Mouse (Mus musculus) testis, adult 2 months (tissue): Measurements from ENCODE around the gene Ush1g.

ENCODE experiments used
- CTCF ChIP-seq: fragments of 200-500 bp; IDR thresholded peaks from 2 replicates; pipeline ENCODE4 v1.5.1; 2012; ENCODE audit warnings: low read depth, mild to moderate bottlenecking, inconsistent platforms, low read length, moderate library complexity; ENCODE audit not compliant: control insufficient read depth, insufficient read depth, insufficient replicate concordance
- POLR2A ChIP-seq: fragments of 200-500 bp; IDR thresholded peaks from 2 replicates; pipeline ENCODE4 v1.6.1; 2012; ENCODE audit warnings: low read depth, mild to moderate bottlenecking, inconsistent platforms, low read length, moderate library complexity; ENCODE audit not compliant: control insufficient read depth

DNA sequence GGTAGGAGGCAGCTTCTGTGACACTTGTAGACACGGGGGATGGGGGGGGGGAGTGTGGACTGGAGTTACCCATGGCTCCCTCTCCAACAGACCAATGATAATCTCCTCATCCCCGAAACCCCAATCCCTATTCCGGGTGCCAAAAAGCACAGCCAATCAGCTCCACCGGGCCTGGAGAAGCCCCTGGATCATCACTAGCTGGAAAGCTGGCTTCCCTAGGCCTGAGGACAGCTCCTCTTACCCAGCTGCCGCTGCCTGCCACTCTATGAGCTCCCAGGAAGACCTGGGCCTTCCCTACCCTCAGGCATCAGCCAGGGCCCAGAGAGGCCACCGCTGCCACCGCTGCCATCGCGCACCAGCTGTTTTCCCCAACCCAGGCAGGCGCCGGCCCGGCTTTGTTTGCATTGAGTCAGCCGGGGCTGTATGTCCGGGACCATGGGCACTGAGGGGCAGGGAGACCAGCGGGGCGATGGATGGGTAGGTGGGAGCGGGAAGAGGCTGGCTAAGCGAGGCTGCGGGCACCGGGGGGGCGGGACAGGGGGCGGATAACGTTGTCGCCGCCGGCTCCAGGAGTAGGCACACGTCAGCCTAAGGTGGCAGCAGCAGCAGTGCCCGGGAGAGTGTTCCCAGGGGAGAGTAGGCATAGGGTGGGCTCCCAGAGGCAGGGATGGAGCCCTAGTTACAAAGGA is 45.0 kb upstream of the Ush1g start:
- no peak for TF ChIP-seq CTCF
- no peak for TF ChIP-seq POLR2A
